Mouse (Mus musculus): ENCODE measurements around the gene Map1b.
A peak's percentile ranks its signal among the peaks of the same experiment; 100 is the strongest.

Map1b gene

DNA sequence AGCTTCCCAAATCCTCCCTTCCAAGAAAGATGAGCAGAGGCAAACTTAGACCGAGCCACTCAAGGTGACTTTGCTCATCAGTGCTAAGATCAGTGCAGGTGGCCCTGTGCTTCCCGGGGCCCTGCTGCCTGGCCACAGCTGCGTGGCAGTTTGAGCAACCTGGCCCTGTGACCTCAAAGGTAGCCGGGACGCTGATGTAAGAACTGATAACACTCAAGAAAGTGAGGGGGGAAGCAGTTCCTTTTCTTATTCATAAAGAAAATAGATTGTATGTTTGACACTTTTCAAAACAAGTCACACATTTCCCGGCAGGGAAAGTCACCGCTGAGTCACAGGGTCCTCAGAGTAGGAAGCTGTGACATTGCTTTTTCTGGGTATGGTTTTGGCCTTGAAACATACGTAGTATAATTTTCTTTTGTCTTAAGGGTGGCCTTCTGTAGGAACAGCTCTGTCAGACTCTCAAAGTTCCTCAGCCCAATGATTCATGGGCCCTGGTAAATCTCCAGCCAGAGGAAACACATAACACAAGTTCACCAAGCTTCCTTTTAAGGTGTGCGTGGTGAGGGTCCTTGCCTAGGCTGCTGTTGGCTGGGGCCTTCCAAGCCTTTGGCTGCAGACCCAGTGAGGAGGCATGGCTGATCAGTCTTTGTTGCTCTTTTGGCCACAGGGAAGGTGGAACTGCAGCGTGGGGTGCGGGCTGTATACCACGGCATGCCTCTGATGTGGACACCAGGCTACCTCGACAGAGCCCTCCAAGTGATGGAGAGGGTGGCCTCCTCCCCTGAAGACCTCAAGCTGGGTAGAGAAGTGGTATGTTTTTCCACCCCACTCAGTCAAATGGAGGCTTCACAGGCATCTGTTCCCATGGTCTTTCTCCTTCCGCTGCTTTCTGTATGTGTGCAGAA lies 105.5 kb downstream of the Map1b start:
- DNase-seq (ENCODE audit: low spot score in 2 of 2): peak in 1 of 2 experiments; percentile 17

DNA sequence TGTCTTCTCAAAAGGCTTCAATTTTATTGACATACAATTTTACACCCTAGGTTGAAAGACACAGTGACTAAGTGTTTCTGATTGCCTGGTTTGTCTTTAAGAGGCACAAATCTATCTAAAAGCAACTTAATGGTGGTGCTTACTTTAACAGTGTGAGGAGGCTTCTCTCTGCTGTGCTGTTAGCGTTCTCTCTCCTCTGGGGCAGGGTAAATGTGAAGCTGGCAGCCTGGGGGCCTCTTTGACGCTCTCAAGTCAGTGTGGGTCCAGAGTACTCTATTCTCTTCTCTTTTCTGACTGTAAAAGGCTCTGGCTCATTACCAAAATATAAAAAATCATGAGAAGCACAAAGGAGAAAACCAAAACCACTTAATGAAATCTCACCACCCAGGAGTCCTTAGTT lies 107.1 kb downstream of the Map1b start:
- no peak for DNase-seq (ENCODE audit: low spot score in 2 of 2)

DNA sequence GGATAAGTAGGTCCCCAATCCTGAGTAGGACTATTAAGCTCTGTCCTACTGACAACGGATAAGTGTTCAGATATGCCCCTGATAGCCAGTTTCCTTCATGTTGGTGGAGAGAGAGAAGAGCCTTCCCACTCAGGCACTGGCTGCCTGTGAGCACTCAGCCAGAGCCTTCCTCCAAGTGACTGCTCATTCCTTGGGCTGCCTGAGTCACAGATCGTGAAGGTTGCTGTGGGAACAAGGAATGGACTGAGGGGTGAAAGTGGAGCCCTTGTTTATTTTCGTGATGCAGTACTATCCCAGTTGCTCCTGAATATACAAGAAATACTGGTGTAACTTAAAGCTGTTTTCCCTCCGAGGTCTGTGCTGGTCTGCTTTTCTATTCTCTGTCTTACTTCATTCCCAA lies 117.0 kb downstream of the Map1b start:
- no peak for DNase-seq (ENCODE audit: low spot score in 2 of 2)

DNA sequence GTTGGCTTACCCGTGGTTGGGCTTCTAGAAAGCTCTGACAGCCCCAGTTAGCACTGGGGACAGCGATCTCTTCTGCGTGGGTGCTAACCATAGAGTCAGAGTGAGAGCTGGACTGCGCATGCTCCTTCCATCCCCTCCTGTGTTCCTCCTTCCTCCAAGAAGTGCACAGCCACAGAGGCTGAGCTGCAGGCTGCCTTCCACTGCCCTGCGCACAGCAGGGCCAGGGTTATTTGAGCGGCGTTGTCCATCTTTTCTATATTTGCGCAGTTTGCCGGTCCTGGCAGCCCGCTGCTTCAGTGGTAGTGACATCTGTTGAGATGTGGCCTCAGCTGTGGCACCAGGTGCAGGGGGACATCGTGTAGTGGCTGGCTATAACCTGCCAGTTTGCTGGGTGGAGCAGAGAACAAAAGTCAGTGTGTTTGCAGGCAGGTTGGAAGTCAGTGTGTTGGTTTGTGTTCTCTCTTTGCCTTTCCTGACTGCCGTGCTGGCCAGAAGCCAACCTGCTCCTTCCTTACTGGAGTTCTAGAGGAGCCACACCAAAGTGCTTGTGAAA lies 118.1 kb downstream of the Map1b start:
- DNase-seq (ENCODE audit: low spot score in 2 of 2): no peak

DNA sequence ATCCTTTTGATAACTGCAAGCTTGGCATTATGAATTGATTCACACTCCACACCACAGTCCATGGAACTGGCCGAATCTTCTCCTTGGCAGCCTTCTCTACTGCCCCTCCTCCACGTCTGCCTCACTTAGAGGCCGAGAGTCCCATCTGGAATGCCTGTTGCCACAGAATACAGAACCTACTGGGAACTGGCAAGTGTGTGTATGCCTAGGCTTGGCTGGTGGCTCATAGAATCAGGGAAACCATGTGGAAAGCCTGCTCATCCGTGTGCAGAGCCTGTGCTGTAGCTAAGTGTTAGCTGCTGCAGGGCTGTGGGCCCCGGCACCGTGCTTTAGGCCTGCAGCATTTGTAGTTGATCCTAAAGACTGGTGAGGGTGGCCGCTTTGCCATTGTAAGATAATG lies 119.1 kb downstream of the Map1b start:
- DNase-seq (ENCODE audit: low spot score in 2 of 2): no peak

DNA sequence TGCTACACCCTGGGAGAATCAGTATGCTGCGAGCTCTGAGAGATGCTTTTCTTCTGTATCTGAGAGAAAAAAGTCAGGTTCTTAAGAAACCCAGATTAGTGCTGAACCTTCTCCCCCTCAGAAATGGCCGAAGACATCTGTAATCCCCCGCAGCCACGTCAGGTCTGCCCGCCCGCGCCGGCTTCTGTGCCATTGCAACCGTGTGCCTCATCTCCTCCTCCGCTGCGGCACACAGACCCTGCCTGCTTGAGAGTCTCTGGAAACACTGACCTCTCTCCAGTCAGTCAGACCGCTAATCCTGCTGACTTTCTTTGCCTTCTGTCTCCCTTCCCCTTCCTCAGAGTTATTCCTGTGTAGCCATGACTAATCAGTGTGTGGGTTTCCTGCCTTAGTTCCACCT lies 120.8 kb downstream of the Map1b start:
- no peak for DNase-seq (ENCODE audit: low spot score in 2 of 2)

DNA sequence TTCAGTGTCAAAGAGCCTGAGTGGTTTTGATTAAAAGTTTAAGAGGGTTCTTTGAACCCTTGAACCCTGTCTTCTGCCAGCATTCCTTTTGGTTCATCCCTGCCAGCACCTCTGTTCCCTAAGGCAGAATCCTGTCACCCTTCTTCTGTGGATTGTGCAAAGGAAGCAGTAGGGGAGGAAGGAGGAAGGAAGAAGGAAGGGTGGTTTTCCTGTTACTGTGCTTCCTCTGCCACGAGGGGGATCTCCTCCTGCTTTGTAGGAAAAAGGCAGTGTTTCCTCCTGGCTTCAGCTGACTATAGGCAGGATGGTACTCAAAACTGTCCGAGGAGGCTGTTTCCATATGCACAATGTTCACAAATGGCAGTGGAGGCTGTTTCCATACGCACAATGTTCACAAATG lies 121.6 kb downstream of the Map1b start:
- DNase-seq (ENCODE audit: low spot score in 2 of 2): no peak

DNA sequence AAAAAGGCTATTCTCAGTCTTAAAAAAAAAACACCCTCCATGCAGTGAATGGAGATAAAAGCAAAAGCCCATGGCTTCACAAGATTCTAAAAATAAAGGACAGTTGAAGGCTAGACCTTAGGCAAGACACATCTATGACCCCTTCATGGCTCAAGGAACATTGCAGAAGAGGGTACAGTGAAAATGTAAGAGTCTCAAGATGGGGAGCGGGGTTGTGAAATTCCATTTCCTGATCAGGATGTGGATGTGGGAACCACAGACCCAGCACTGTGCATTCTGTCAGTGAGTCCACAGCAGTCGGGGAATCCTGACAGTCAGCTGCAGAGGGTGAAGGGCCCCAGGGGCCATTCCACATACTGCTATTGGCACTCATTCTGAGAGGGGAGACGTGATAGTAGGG lies 123.2 kb downstream of the Map1b start:
- no peak for DNase-seq (ENCODE audit: low spot score in 2 of 2)

DNA sequence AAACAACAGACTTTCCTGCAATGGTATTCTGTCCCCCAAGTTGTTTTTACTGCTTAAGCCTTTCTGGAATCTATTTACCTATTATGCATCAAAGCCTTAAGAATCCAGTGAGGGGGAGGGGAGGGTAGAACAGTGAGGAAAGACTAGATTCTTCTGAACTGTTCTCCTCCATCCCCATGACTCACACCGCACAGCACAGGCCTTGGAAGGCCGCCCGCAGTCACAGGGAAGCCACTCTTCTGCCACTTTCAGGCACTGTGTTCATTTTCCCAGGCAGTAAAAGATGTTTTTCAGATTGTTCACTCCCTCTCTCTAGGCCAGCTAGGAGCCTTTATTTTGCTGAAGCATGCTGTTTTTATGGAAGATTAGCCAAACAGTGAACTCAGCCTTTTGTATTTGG lies 124.9 kb downstream of the Map1b start:
- no peak for DNase-seq (ENCODE audit: low spot score in 2 of 2)

DNA sequence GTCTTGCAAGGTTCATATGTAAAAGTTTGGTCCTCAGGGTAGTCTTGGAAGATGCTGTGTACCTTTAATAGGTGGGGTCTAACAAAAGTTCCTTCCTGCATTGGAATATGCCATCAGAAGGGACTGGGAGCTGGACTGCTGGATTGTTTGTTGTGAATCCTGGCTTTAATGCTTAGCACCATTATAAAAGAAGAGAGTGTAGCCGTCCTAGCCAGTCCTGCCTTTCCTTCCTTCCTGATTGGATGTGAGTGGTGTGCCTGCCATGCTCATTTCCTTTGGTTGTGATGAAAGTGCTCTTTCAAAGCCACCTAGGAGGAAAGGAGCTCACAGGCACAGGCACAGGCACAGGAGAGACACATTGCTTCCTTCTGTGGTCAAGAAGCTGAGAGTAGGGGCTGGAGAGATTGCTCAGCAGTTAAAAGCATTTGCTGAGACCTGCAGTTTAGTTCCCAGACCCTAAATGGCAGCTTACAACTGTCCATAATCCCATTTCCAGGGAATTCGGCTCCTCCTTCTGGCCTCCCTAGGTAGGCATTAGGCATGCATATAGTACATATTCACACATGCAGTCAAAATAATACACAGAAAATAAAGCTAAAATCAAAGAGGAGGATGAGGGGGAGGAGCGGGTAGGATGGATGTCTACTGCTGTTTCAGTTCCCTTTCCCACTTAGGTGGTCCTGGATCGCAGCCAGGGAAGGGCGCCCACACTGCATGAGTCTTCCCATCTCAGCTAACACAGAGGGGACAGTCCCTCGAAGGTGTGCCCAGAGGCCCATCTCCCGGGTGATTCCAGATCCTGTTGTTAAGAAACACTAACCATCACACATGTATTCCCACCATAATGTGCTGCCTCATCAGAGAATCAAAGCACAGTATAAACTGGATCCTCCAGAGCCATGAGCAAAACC lies 128.2 kb downstream of the Map1b start:
- no peak for DNase-seq (ENCODE audit: low spot score in 2 of 2)

DNA sequence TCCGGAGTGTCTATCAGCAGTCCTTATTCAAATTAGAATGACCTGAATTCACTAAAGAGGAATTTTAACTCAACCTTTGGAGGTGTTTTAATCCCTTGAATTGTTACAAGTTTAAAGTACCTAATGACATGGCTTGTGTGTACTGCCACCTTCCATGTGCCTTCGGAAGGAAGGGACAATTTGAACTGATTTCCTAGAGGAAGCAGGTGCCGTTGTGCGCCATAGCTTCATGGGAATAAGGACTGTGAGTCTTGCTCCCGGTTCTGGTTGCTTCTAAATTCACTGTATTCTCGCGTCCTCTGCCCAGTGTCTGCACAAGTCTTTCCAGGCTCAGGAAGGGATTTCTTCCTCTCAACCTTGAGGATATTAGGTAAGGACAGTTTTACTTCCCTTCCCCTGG lies 130.0 kb downstream of the Map1b start:
- DNase-seq (ENCODE audit: low spot score in 2 of 2): no peak

DNA sequence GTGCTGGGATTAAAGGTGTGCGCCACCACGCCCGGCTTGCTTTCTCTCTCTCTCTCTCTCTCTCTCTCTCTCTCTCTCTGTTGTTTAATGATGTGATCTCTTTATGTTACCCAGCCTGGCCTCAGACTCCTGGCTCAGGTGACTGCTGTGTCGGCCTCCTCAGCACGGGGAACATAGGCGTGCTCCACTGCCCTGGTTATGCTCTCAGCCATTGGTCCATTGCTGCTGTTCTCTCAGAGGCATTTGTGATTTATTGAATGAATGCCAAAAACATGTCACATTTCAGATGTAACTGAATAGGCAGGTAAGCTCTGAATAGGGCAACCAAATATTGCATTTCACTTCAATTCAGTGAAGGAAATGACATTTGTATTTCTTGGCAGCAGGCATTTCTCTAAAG lies 130.4 kb downstream of the Map1b start:
- no peak for DNase-seq (ENCODE audit: low spot score in 2 of 2)

DNA sequence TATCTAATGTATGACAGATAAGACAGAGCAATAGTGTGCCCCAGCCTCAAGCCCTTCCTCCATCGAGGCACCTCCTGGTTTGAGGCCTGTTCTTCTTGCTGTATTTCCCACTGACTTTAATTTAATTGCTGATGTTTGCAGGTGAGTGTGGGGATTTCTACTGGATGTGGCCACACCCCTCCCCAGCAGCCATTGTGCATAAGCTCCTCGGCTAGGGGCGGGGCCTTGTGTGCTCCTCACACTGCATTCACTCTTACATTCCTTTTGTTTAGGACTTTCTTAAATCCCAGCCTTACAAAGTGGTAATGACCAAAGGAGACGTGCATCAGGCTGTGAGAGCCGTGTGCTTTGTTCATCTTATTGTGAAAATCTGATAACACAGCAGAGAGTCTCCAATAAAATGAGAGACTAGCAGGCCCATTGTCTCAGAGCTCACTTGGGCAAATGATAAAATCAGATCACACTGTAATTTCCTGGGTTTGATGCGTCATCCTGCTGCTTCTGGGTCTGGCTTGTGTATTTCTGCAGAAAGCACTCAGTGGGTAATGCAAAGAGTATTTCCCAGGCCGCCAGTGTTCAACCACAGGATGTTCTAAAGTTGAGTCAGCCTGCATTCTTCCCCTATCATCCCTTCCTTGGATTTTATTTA lies 131.7 kb downstream of the Map1b start:
- no peak for DNase-seq (ENCODE audit: low spot score in 2 of 2)

DNA sequence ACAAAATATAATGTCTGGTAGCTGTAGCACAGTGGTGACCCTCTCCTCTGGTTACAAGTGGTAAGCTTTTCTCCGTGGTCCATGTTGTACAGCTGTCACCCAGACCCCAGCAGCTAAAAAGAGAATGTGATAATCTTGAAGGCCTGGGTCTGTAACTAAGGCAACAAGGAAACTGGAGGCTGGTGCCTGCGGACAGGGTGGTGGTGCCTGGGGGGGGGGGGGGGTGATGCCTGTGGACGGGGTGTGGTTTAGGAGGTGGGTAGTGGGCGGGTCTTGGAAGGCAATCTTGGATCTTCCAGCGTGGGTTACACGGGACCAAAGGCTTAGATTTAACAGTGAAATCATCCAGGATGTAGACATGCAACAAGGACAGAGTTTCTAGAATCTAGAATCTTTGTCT lies 134.0 kb downstream of the Map1b start:
- DNase-seq (ENCODE audit: low spot score in 2 of 2): no peak

DNA sequence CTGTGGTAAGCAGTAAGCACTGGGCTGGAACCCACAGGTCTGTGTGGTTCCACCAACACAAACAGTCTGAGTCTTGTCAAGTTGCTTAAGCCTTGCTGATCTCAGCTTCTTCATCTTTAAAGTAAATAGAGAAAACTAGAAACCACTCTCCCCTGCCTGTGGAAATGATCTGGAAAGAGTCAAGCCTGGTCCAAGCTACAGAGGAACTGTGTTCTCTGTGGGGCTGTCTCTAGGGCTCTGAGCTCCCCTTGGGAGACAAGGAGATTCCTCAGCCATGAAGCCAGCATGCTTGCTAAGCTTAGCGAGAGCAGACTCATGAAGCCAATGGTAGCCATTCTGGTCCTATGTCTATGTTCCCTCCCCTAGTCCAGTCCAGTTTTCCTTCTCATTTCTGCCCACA lies 138.1 kb downstream of the Map1b start:
- DNase-seq (ENCODE audit: low spot score in 2 of 2): no peak

DNA sequence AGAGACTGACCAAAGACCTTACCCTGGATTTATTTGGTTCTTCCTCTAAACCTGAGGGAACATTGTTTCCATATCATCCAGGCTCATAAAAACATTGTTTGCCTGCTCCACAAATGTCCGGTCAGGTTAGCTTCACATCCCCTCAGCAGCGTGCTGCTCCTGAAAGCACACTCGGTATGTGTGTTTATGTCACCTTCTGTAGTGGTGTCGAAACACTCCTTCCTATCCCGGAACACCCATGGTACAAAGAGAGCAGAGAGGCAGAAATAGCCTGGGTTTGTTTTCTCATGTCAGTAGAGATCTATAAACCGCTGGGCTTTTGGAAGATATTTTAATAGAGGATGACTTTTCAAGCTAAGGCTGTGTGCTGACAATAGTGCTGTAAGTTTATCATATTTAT lies 139.3 kb downstream of the Map1b start:
- DNase-seq (ENCODE audit: low spot score in 2 of 2): no peak

DNA sequence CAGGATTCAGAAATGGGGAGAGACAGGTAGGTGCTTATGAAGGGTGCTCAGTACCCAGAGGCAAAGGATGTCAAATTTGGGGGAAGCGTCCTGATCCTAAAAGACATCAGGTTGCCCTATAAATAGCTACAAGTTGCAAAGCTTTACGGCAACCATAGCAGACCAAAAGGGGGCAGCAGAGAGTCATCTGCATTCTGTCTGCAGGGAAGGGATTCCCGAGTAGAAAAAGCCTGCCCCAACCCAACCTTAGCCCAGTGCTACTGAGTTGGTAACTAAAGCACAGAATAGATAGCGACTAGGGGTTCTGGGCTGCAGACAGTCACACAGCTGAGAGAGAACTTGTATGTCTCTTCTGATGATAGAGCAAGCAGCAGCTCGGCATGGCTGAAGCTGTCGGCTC lies 140.8 kb downstream of the Map1b start:
- DNase-seq (ENCODE audit: low spot score in 2 of 2): peak; percentile 21 to 70

DNA sequence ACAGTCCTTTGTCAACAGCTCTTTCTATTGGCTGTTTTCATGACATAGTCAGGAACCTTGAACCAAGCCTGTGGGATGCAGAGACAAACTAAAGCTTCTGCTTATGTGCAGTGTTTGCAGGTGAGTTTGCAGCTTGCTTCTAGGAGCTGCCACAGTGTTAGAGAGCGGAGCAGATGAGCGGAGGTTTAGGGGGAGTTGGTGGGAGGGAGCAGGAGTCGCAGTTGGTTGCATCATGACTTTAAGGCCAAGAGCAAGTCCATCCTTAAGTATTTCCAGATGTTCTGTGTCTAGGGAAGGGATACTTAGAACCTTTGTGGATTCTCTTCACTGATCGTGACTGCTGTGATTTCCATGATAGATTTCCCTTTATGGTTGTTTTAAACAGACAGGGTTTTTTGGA lies 142.1 kb downstream of the Map1b start:
- DNase-seq (ENCODE audit: low spot score in 2 of 2): no peak

DNA sequence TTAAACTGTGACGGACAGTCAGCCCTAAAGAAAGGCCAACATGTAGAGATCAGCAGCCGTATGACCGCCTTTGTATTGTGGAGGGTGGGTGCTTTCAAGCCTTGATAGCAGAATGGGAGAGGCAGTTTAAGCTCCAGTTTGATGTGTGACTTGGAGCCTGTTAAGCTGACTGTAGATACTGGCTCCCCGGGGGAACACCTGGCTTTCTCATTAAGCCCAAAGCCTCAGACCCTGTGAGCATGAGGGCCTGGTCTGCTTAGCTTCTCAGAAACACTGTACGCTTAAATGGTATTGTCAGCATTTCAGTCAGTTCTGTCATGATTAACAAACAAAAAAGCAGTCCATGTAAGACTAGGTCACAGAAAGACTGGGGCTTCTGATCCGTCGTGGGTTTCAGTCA lies 142.7 kb downstream of the Map1b start:
- no peak for DNase-seq (ENCODE audit: low spot score in 2 of 2)
